Mouse (Mus musculus) MEL (cell line): ENCODE results near the gene Ppp3r1. TPM values are rescaled to one million over a fixed set of nuclear protein-coding genes. Genes with fewer than 3 reads are reported as not detected.

Experiments
- DNase-seq: peaks from one replicate; pipeline ENCODE4 v3.0.0; 2011; ENCODE audit warnings: low read depth, low spot score
- H3K27ac ChIP-seq: 2 replicates; pipeline ENCODE4 v1.5.1; 2012; ENCODE audit warnings: low read depth, mild to moderate bottlenecking, control low read depth, low read length, moderate library complexity; ENCODE audit not compliant: control insufficient read depth
- H3K27me3 ChIP-seq, 2 experiments: fragments of 150-350 bp in 1 of 2; sonication (generic) in 1 of 2; 2 replicates each; pipeline ENCODE4 v1.6.1; 2012; ENCODE audit warnings: low read length in 2 of 2, mild to moderate bottlenecking in 2 of 2, improper control_type of control experiment in 1 of 2, moderate library complexity in 1 of 2; ENCODE audit not compliant: insufficient read depth in 2 of 2, control insufficient read depth in 1 of 2
- H3K36me3 ChIP-seq, 2 experiments: 2 replicates each; pipeline ENCODE4 v1.6.1; 2012 to 2014; ENCODE audit warnings: low read length in 2 of 2, improper control_type of control experiment in 1 of 2, inconsistent platforms in 1 of 2, mild to moderate bottlenecking in 1 of 2; ENCODE audit not compliant: insufficient read depth in 2 of 2, control insufficient read depth in 1 of 2
- H3K4me1 ChIP-seq, 2 experiments: fragments of 150-350 bp in 1 of 2; sonication (generic) in 1 of 2; 2 replicates each; pipeline ENCODE4 v1.6.1; 2012; ENCODE audit warnings: low read length in 2 of 2, improper control_type of control experiment in 1 of 2, mild to moderate bottlenecking in 1 of 2; ENCODE audit not compliant: insufficient read depth in 2 of 2, control insufficient read depth in 1 of 2
- H3K4me3 ChIP-seq, 2 experiments: fragments of 150-350 bp in 1 of 2; sonication (generic) in 1 of 2; 2 replicates each; pipeline ENCODE4 v1.5.1; 2012; ENCODE audit warnings: low read depth in 2 of 2, low read length in 2 of 2, mild to moderate bottlenecking in 2 of 2, moderate library complexity in 2 of 2, control low read depth in 1 of 2, improper control_type of control experiment in 1 of 2; ENCODE audit not compliant: control insufficient read depth in 1 of 2, insufficient read depth in 1 of 2
- H3K79me2 ChIP-seq: 2 replicates; pipeline ENCODE4 v1.6.1; 2012; ENCODE audit warnings: mild to moderate bottlenecking, low read length, moderate library complexity; ENCODE audit not compliant: control insufficient read depth, poor library complexity, insufficient read depth
- H3K9ac ChIP-seq: 2 replicates; pipeline ENCODE4 v1.6.1; 2012; ENCODE audit warnings: low read depth, mild to moderate bottlenecking, control low read depth, low read length, moderate library complexity; ENCODE audit not compliant: control insufficient read depth, poor library complexity, severe bottlenecking
- H3K9me3 ChIP-seq: fragments of 150-350 bp; sonication (generic); replicated peaks from 2 replicates; pipeline ENCODE4 v1.6.1; 2012; ENCODE audit warnings: mild to moderate bottlenecking, low read length, improper control_type of control experiment, moderate library complexity; ENCODE audit not compliant: insufficient read depth
- BHLHE40 ChIP-seq: IDR thresholded peaks from 2 replicates; pipeline ENCODE4 v1.6.1; 2012; ENCODE audit warnings: low read depth, mild to moderate bottlenecking, inconsistent platforms, low read length, improper control_type of control experiment, borderline replicate concordance
- CHD1 ChIP-seq: IDR thresholded peaks from 2 replicates; pipeline ENCODE4 v1.6.1; 2012; ENCODE audit warnings: low read depth, mild to moderate bottlenecking, inconsistent platforms, low read length, improper control_type of control experiment
- CHD2 ChIP-seq: IDR thresholded peaks from 2 replicates; pipeline ENCODE4 v1.6.1; 2011; ENCODE audit warnings: low read length, improper control_type of control experiment
- CTCF ChIP-seq, 3 experiments: IDR thresholded peaks in 2 of 3; conservative IDR thresholded peaks in 1 of 3; 2 replicates each; pipeline ENCODE4 v1.5.1; 2011 to 2012; ENCODE audit warnings: low read length in 3 of 3, low read depth in 2 of 3, mild to moderate bottlenecking in 2 of 3, improper control_type of control experiment in 1 of 3, inconsistent platforms in 1 of 3, mixed read lengths in 1 of 3, moderate library complexity in 1 of 3; ENCODE audit not compliant: control insufficient read depth in 1 of 3, insufficient read depth in 1 of 3, poor library complexity in 1 of 3, severe bottlenecking in 1 of 3
- E2F4 ChIP-seq: IDR thresholded peaks from 2 replicates; pipeline ENCODE4 v1.6.1; 2011; ENCODE audit warnings: low read depth, low read length, improper control_type of control experiment, borderline replicate concordance
- ELF1 ChIP-seq: IDR thresholded peaks from 2 replicates; pipeline ENCODE4 v1.6.1; 2014; ENCODE audit warnings: low read depth, mild to moderate bottlenecking, inconsistent platforms, low read length, improper control_type of control experiment, moderate library complexity
- GABPA ChIP-seq: IDR thresholded peaks from 2 replicates; pipeline ENCODE4 v1.6.1; 2012; ENCODE audit warnings: low read depth, mild to moderate bottlenecking, inconsistent platforms, low read length, improper control_type of control experiment, moderate library complexity
- HCFC1 ChIP-seq: IDR thresholded peaks from 2 replicates; pipeline ENCODE4 v1.6.1; 2012; ENCODE audit warnings: low read depth, mild to moderate bottlenecking, inconsistent platforms, low read length, improper control_type of control experiment, moderate library complexity
- JUND ChIP-seq: IDR thresholded peaks from 2 replicates; pipeline ENCODE4 v1.6.1; 2011; ENCODE audit warnings: low read depth, mild to moderate bottlenecking, improper control_type of control experiment, low read length
- KAT2A ChIP-seq: conservative IDR thresholded peaks from 2 replicates; pipeline ENCODE4 v1.6.1; 2012; ENCODE audit warnings: low read depth, low read length, improper control_type of control experiment, inconsistent platforms
- MAFK ChIP-seq: IDR thresholded peaks from 2 replicates; pipeline ENCODE4 v1.6.1; 2011; ENCODE audit warnings: low read depth, mild to moderate bottlenecking, low read length, improper control_type of control experiment, borderline replicate concordance
- MAX ChIP-seq: IDR thresholded peaks from 2 replicates; pipeline ENCODE4 v1.6.1; 2011; ENCODE audit warnings: low read length, improper control_type of control experiment
- MAZ ChIP-seq: IDR thresholded peaks from 2 replicates; pipeline ENCODE4 v1.6.1; 2012; ENCODE audit warnings: low read depth, mild to moderate bottlenecking, inconsistent platforms, low read length, improper control_type of control experiment
- MXI1 ChIP-seq: IDR thresholded peaks from 2 replicates; pipeline ENCODE4 v1.6.1; 2011; ENCODE audit warnings: mild to moderate bottlenecking, low read depth, low read length, improper control_type of control experiment
- MYB ChIP-seq: IDR thresholded peaks from 2 replicates; pipeline ENCODE4 v1.6.1; 2011; ENCODE audit warnings: mild to moderate bottlenecking, low read depth, low read length, improper control_type of control experiment
- NELFE ChIP-seq: IDR thresholded peaks from 2 replicates; pipeline ENCODE4 v1.6.1; 2011; ENCODE audit warnings: low read depth, low read length, improper control_type of control experiment
- NRF1 ChIP-seq: IDR thresholded peaks from 2 replicates; pipeline ENCODE4 v1.6.1; 2014; ENCODE audit warnings: low read depth, mild to moderate bottlenecking, inconsistent platforms, low read length, improper control_type of control experiment, moderate library complexity; ENCODE audit not compliant: poor library complexity, insufficient read depth, severe bottlenecking
- POLR2A ChIP-seq, 2 experiments: IDR thresholded peaks; 2 replicates each; pipeline ENCODE4 v1.6.1; 2011 to 2012; ENCODE audit warnings: low read length in 2 of 2, mild to moderate bottlenecking in 2 of 2, control low read depth in 1 of 2, improper control_type of control experiment in 1 of 2, low read depth in 1 of 2, moderate library complexity in 1 of 2; ENCODE audit not compliant: control insufficient read depth in 1 of 2, insufficient read depth in 1 of 2, poor library complexity in 1 of 2
- POLR2AphosphoS2 ChIP-seq: IDR thresholded peaks from 2 replicates; pipeline ENCODE4 v1.6.1; 2011; ENCODE audit warnings: low read length, improper control_type of control experiment
- POLR2AphosphoS5 ChIP-seq: IDR thresholded peaks from 2 replicates; pipeline ENCODE4 v1.6.1; 2012; ENCODE audit warnings: low read depth, borderline replicate concordance, mild to moderate bottlenecking, inconsistent platforms, low read length, moderate library complexity, mixed read lengths
- RAD21 ChIP-seq: IDR thresholded peaks from 2 replicates; pipeline ENCODE4 v1.6.1; 2011; ENCODE audit warnings: mild to moderate bottlenecking, low read depth, low read length, improper control_type of control experiment
- SIN3A ChIP-seq: IDR thresholded peaks from 2 replicates; pipeline ENCODE4 v1.6.1; 2012; ENCODE audit warnings: low read length, improper control_type of control experiment, inconsistent platforms
- SMC3 ChIP-seq: IDR thresholded peaks from 2 replicates; pipeline ENCODE4 v1.6.1; 2011; ENCODE audit warnings: low read depth, low read length, improper control_type of control experiment
- TAL1 ChIP-seq: IDR thresholded peaks from 2 replicates; pipeline ENCODE4 v1.6.1; 2012; ENCODE audit warnings: mild to moderate bottlenecking, inconsistent platforms, low read length, moderate library complexity, mixed read lengths
- TBP ChIP-seq: IDR thresholded peaks from 2 replicates; pipeline ENCODE4 v1.8.0; 2011; ENCODE audit warnings: low read depth, low read length, improper control_type of control experiment
- UBTF ChIP-seq: IDR thresholded peaks from 2 replicates; pipeline ENCODE4 v1.6.1; 2012; ENCODE audit warnings: low read depth, mild to moderate bottlenecking, inconsistent platforms, low read length, improper control_type of control experiment, moderate library complexity, borderline replicate concordance; ENCODE audit not compliant: insufficient read depth
- USF1 ChIP-seq: IDR thresholded peaks from 2 replicates; pipeline ENCODE4 v1.6.1; 2014; ENCODE audit warnings: low read depth, mild to moderate bottlenecking, inconsistent platforms, low read length, improper control_type of control experiment, moderate library complexity
- ZC3H11A ChIP-seq: IDR thresholded peaks from 2 replicates; pipeline ENCODE4 v1.6.1; 2012; ENCODE audit warnings: low read depth, mild to moderate bottlenecking, inconsistent platforms, low read length, improper control_type of control experiment
- ZKSCAN1 ChIP-seq: IDR thresholded peaks from 2 replicates; pipeline ENCODE4 v1.6.1; 2012; ENCODE audit warnings: low read depth, mild to moderate bottlenecking, inconsistent platforms, low read length, improper control_type of control experiment, moderate library complexity
- ZMIZ1 ChIP-seq: IDR thresholded peaks from 2 replicates; pipeline ENCODE4 v1.6.1; 2012; ENCODE audit warnings: low read depth, mild to moderate bottlenecking, inconsistent platforms, low read length, improper control_type of control experiment, moderate library complexity
- ZNF384 ChIP-seq: IDR thresholded peaks from 2 replicates; pipeline ENCODE4 v1.6.1; 2012; ENCODE audit warnings: low read depth, mild to moderate bottlenecking, inconsistent platforms, low read length, improper control_type of control experiment
- polyA plus RNA-seq, 2 experiments: library from polyadenylated mRNA; stranded (reverse) in 1 of 2; unstranded in 1 of 2; fragments of >175 nt in 1 of 2; fragments of >200 nt in 1 of 2; gene quantifications; 2 replicates each; pipeline versions ENCODE4 v1.2.1 to v1.2.4; 2012; ENCODE audit warnings: low replicate concordance in 2 of 2, low read depth in 1 of 2; ENCODE audit not compliant: insufficient read length in 2 of 2, insufficient read depth in 1 of 2, missing spikeins in 1 of 2
- total RNA-seq: library from RNA; depleted of rRNA; stranded (reverse); fragments of 300-350 nt; gene quantifications from 2 replicates; pipeline ENCODE4 v1.2.3, GENCODE M21; 2012

Ppp3r1 gene
- total and polyA plus RNA-seq, 3 experiments = 48.8 to 67.9 (median 63.8) TPM

DNA sequence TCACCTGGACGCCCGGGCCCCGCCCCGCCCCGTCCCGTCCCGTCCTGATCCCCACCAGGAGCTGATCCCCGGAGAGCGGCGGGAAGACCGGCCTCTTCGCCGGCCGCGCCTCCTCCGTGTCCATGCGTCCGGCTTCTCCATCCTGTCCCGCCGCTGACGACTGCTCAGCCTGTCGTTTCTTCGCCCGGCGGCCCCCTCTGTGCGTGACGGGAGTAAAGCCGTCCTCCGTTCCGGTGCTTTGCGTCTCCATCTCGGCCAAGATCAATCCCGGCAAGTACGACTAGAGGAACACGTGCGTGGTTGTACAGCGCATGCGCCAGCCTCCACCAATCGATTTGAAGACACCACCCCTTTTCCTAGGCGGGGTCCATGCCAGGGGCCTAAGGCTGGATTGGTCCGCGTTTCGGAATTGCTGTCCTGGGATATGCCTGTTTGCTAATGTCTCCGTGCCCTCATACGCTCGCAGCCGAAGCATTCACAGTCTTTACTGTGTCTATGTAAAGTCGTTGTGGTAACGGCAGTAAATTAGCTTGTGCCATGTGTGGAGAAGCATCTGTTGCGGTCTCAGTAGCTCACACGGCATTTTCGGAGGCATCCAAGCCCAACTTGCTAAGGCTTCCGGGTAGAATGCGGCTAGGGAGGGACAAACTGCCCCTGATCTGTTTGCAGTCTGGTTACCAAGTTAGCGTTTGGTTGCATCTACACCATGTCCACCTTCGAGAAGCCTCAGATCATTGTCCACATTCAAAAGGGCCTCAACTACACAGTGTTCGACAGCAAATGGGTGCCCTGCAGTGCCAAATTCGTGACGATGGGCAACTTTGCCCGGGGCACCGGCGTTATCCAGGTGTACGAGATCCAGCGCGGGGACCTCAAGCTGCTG lies 52.4 kb downstream of the Ppp3r1 start, which contains the start of gene Pno1 (continued):
- peak; percentile 93 for TF ChIP-seq NRF1
- TF ChIP-seq MAZ = peak; percentile 69; the same call in 1 of the 2 replicates
- TF ChIP-seq MYB = peak; percentile 45
- TF ChIP-seq TAL1 = no peak
- TF ChIP-seq JUND = no peak
- TF ChIP-seq NELFE = peak; percentile 86
- no peak for TF ChIP-seq CHD1
- TF ChIP-seq ELF1 = peak; percentile 96
- TF ChIP-seq RAD21 = no peak
- no peak for TF ChIP-seq CHD2
- 0 out of 6 replicates have a peak, but pooled peaks of 1 of the 3 experiments have one; percentile 13 for TF ChIP-seq CTCF (IDR thresholded peaks at IDR 0.05 in 2 of 3, conservative IDR thresholded peaks at IDR 0.05 in 1 of 3; ENCODE audit: control insufficient read depth in 1 of 3, insufficient read depth in 1 of 3, low read depth in 2 of 3, low read length in 3 of 3, poor library complexity in 1 of 3, severe bottlenecking in 1 of 3)
- TF ChIP-seq USF1 = peak; percentile 88
- TF ChIP-seq KAT2A = peak; percentile 80
- TF ChIP-seq MAX = peak; percentile 100
- TF ChIP-seq ZKSCAN1 = no peak
- peak; percentile 61; the same call in 1 of the 2 replicates for TF ChIP-seq BHLHE40
- no peak for TF ChIP-seq GABPA
- no peak for TF ChIP-seq ZNF384
- no peak for TF ChIP-seq MAFK
- TF ChIP-seq MXI1 = peak; percentile 100
- peak; percentile 95 for TF ChIP-seq HCFC1

DNA sequence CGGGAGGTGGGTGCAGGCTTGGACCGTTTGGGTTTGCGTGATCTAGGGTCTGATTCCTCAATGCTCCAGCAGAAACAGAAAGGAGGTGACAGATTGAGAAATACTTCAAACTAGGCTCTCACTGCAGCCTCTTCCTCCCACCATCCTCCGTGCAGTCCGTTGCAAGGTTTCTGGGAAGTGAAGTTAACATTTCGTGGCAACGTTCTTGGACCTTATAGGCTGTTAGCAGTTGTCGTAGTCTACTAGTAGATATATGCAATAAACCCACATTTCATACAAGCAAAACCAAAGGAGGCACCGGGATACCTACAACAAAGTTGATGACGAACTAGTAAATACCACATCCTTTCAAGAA lies 53.1 kb downstream of the Ppp3r1 start:
- DNase-seq = peak; percentile 85
- H3K9ac ChIP-seq = peak overlapping the region; percentile 84
- peaks cover 13 to 14% of the 10 kb centered on the region in 2 experiments for H3K4me1 ChIP-seq
- H3K27me3 ChIP-seq = no peaks in the 10 kb centered on the region
- no peaks in the 10 kb centered on the region for H3K9me3 ChIP-seq
- H3K79me2 ChIP-seq = peaks cover 31% of the 10 kb centered on the region
- H3K4me3 ChIP-seq = peak overlapping the region; percentile 81 to 87
- peaks cover 11 to 21% of the 10 kb centered on the region in 2 experiments for H3K36me3 ChIP-seq
- H3K27ac ChIP-seq = peak overlapping the region; percentile 83
- TF ChIP-seq POLR2AphosphoS2 (no peak; the same call in 1 of the 2 replicates), ZNF384 (no peak), MXI1 (no peak), ELF1 (no peak), E2F4 (no peak), POLR2AphosphoS5 (no peak; the same call in 1 of the 2 replicates), NELFE (peak; percentile 45), SMC3 (no peak), MYB (no peak), MAX (no peak), MAFK (no peak), NRF1 (no peak), TAL1 (no peak), ZMIZ1 (peak; percentile 83), CHD1 (0 out of 2 replicates have a peak, but pooled peaks have one; percentile 28), SIN3A (no peak), USF1 (no peak), ZC3H11A (no peak), UBTF (no peak), TBP (0 out of 2 replicates have a peak, but pooled peaks have one; percentile 38), POLR2A (IDR thresholded peaks at IDR 0.05; ENCODE audit: control insufficient read depth in 1 of 2, insufficient read depth in 1 of 2, low read depth in 1 of 2, low read length in 2 of 2, poor library complexity in 1 of 2) (peak in 1 of 2 experiments; percentile 64; a peak in 2 of 4 replicates), CTCF (IDR thresholded peaks at IDR 0.05 in 2 of 3, conservative IDR thresholded peaks at IDR 0.05 in 1 of 3; ENCODE audit: control insufficient read depth in 1 of 3, insufficient read depth in 1 of 3, low read depth in 2 of 3, low read length in 3 of 3, poor library complexity in 1 of 3, severe bottlenecking in 1 of 3) (no peak), MAZ (no peak)
